Mouse (Mus musculus) heart, adult 2 months (tissue): ENCODE results near the gene Adam11.

ENCODE experiments used
- CTCF ChIP-seq: fragments of 200-600 bp; IDR thresholded peaks from 2 replicates; pipeline ENCODE4 v1.8.1; 2022; ENCODE audit warnings: antibody characterized with exemption, mild to moderate bottlenecking, moderate library complexity
- EP300 ChIP-seq: fragments of 200-500 bp; IDR thresholded peaks from 2 replicates; pipeline ENCODE4 v1.6.1; 2011; ENCODE audit warnings: low read depth, low read length, control low read depth; ENCODE audit not compliant: insufficient read depth
- POLR2A ChIP-seq: fragments of 200-500 bp; IDR thresholded peaks from 2 replicates; pipeline ENCODE4 v1.6.1; 2011; ENCODE audit warnings: mild to moderate bottlenecking, low read depth, low read length, control low read depth; ENCODE audit not compliant: insufficient read depth

DNA sequence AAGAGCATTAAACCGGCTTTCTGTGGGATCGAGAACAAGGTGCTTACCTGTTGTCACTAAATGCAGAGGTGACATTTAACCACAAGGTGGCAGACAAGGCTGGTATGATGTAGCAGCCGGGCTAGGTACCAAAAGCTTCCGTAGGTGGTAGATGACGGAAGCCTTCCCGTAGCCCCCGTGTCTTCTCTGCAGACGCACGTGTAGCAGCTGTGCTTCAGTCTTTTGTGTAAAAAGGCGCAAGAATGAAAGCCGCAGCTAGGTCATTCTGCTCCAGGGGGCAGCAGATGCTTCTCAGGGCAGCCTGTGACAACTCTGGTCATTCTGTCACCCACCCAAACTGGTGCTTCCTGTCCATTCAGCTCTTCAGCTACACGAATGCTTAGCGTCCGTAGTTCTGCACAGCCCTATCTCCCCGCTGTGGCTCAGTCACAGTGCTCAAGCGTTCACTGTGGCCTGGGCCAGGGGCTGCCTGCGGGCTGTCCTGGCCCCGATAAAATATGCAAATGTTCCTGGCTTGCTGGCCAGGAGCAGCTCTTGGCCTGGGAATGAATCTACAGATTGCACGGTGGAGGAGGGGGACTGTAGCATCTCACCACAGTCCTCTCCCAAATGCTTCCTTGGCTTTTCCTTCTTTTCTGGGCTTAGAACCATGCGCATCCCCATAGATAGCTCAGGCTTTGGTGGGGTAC lies 21.8 kb upstream of the Adam11 start:
- TF ChIP-seq EP300 (no peak), CTCF (peak; percentile 78), POLR2A (no peak)
